In genomic region chr9:111072175-111072574, GRCm38 (mm10) we compare ENCODE assay signal across 9 mouse cellular contexts. TPM values are rescaled to one million over a fixed set of nuclear protein-coding genes. Genes with fewer than 3 reads are reported as not detected.
DNase-seq lines count a peak whose midpoint lies in the region; ATAC-seq and TF ChIP-seq lines count a peak whose summit lies in the region.
"Had no signal": no experiment of that assay in that cellular context is flagged by ENCODE, and none has a peak within 500 bp of the region (broad histone marks: within the 10 kb centered on the region; RNA-seq: fewer than 3 reads in every experiment).

No protein-coding gene starts in this region.

- no peak overlapping the region for H3K9ac ChIP-seq in midbrain, postnatal 0 days (replicated peaks; ENCODE audit: low read length, poor library complexity, severe bottlenecking)
- no peak overlapping the region for H3K9ac ChIP-seq in midbrain, embryonic 11.5 days (ENCODE audit: low read length)
- no peak overlapping the region for H3K9ac ChIP-seq in liver, embryonic 11.5 days (ENCODE audit: low read depth, low read length)
- no peak overlapping the region for H3K9ac ChIP-seq in forebrain, embryonic 16.5 days (replicated peaks; ENCODE audit: low read depth, low read length)

- H3K27me3 ChIP-seq in midbrain, postnatal 0 days (ENCODE audit: insufficient read depth, low read length) = no peaks in the 10 kb centered on the region
- no peaks in the 10 kb centered on the region for H3K27me3 ChIP-seq in midbrain, embryonic 11.5 days (ENCODE audit: control insufficient read depth, insufficient read depth, low read length)
- H3K27me3 ChIP-seq in liver, embryonic 11.5 days (replicated peaks; ENCODE audit: control insufficient read depth, insufficient read depth, low read length) = no peaks in the 10 kb centered on the region
- no peaks in the 10 kb centered on the region for H3K27me3 ChIP-seq in forebrain, embryonic 16.5 days (replicated peaks; ENCODE audit: control insufficient read depth, insufficient read depth, low read length)

- no peaks in the 10 kb centered on the region; the same call in 1 of the 2 replicates for H3K9me3 ChIP-seq in midbrain, postnatal 0 days (ENCODE audit: low read length)
- H3K9me3 ChIP-seq in midbrain, embryonic 11.5 days (ENCODE audit: control insufficient read depth, low read length) = peaks cover 3% of the 10 kb centered on the region; the same call in 1 of the 2 replicates
- H3K9me3 ChIP-seq in liver, embryonic 11.5 days (ENCODE audit: control insufficient read depth, low read length) = no peaks in the 10 kb centered on the region
- H3K9me3 ChIP-seq in forebrain, embryonic 16.5 days (ENCODE audit: control insufficient read depth, low read length) = peaks cover 7% of the 10 kb centered on the region

- no peak for ATAC-seq in midbrain, postnatal 0 days (ENCODE audit: low FRiP score)
- no peak for ATAC-seq in midbrain, embryonic 11.5 days (ENCODE audit: low FRiP score)
- ATAC-seq in liver, embryonic 11.5 days (replicated peaks; ENCODE audit: low FRiP score) = no peak; the same call in 1 of the 2 replicates
- no peak for ATAC-seq in forebrain, embryonic 16.5 days

- no peak overlapping the region for H3K4me3 ChIP-seq in midbrain, postnatal 0 days (ENCODE audit: low read depth, low read length)
- H3K4me3 ChIP-seq in midbrain, embryonic 11.5 days (ENCODE audit: low read depth, low read length) = no peak overlapping the region
- H3K4me3 ChIP-seq in liver, embryonic 11.5 days (ENCODE audit: low read depth, low read length) = no peak overlapping the region
- H3K4me3 ChIP-seq in forebrain, embryonic 16.5 days (replicated peaks; ENCODE audit: low read length) = no peak overlapping the region

- H3K4me2 ChIP-seq in midbrain, postnatal 0 days (ENCODE audit: low read depth, low read length, poor library complexity, severe bottlenecking) = no peak overlapping the region
- H3K4me2 ChIP-seq in midbrain, embryonic 11.5 days = no peak overlapping the region
- H3K4me2 ChIP-seq in liver, embryonic 11.5 days = no peak overlapping the region
- H3K4me2 ChIP-seq in forebrain, embryonic 16.5 days (ENCODE audit: low read length) = no peak overlapping the region

- peak; percentile 33 to 48 for DNase-seq in cerebellum, postnatal 14 days
- no peak for DNase-seq in cerebellum, adult 11 months
- DNase-seq in midbrain, postnatal 0 days (ENCODE audit: low spot score) = peak; percentile 60
- DNase-seq in midbrain, embryonic 11.5 days (ENCODE audit: low spot score, missing footprints) = no peak
- DNase-seq in fibroblast of lung, adult 2 months (ENCODE audit: low read depth) = peak; percentile 44
- peak; percentile 33 for DNase-seq in liver, embryonic 11.5 days (ENCODE audit: low spot score)
- DNase-seq in urinary bladder, adult 2 months (ENCODE audit: low spot score) = no peak

- TF ChIP-seq CTCF in midbrain, postnatal 0 days (IDR thresholded peaks at IDR 0.05) = peak; percentile 79

- WGBS in midbrain, postnatal 0 days = 57% methylated on average over 7 of the region's 7 CpGs
- 65% methylated on average over 7 of the region's 7 CpGs for WGBS in midbrain, embryonic 11.5 days
- 54% methylated on average over 7 of the region's 7 CpGs for WGBS in liver, embryonic 11.5 days
- WGBS in forebrain, embryonic 16.5 days = 67% methylated on average over 7 of the region's 7 CpGs

- no peaks in the 10 kb centered on the region for H3K4me1 ChIP-seq in midbrain, postnatal 0 days (ENCODE audit: insufficient read depth, low read length)
- no peaks in the 10 kb centered on the region for H3K4me1 ChIP-seq in midbrain, embryonic 11.5 days (ENCODE audit: control insufficient read depth, insufficient read depth, low read length)
- no peaks in the 10 kb centered on the region for H3K4me1 ChIP-seq in liver, embryonic 11.5 days (replicated peaks; ENCODE audit: control insufficient read depth, insufficient read depth, low read length)
- H3K4me1 ChIP-seq in forebrain, embryonic 16.5 days (replicated peaks; ENCODE audit: control insufficient read depth, insufficient read depth, low read length) = no peaks in the 10 kb centered on the region

- no peaks in the 10 kb centered on the region for H3K36me3 ChIP-seq in midbrain, postnatal 0 days (ENCODE audit: insufficient read depth, low read length)
- no peaks in the 10 kb centered on the region for H3K36me3 ChIP-seq in midbrain, embryonic 11.5 days (ENCODE audit: control insufficient read depth, insufficient read depth, low read length)
- no peaks in the 10 kb centered on the region for H3K36me3 ChIP-seq in liver, embryonic 11.5 days (ENCODE audit: control insufficient read depth, insufficient read depth, low read length)
- no peaks in the 10 kb centered on the region for H3K36me3 ChIP-seq in forebrain, embryonic 16.5 days (ENCODE audit: control insufficient read depth, insufficient read depth)

- H3K27ac ChIP-seq in midbrain, postnatal 0 days (ENCODE audit: low read depth, low read length) = no peak overlapping the region
- no peak overlapping the region for H3K27ac ChIP-seq in midbrain, embryonic 11.5 days (ENCODE audit: low read depth, low read length)
- no peak overlapping the region for H3K27ac ChIP-seq in liver, embryonic 11.5 days (ENCODE audit: low read depth, low read length)
- H3K27ac ChIP-seq in forebrain, embryonic 16.5 days (ENCODE audit: low read length) = no peak overlapping the region
- H3K27ac ChIP-seq: macrophage had no signal

RNA-seq across cellular contexts. Expression of gene Ccrl2, which starts 14.9 kb away (rescaled TPM):
- 0.82 and 0.85 TPM in 2 replicates for total RNA-seq in midbrain, postnatal 0 days (2014; rRNA removed)
- 1.1 and 1.2 TPM in 2 replicates for polyA plus RNA-seq in midbrain, postnatal 0 days (2015; fragmentation: Nextera tagmentation; extraction: Ambion mirVana)
- 1.9 and 2.1 TPM in 2 replicates for polyA plus RNA-seq in midbrain, embryonic 11.5 days (2014; fragmentation: Nextera tagmentation; extraction: Ambion mirVana)
- polyA plus RNA-seq in liver, embryonic 11.5 days (2014; fragmentation: Nextera tagmentation; extraction: Ambion mirVana) = 4.7 and 5.2 TPM in 2 replicates
- polyA plus RNA-seq in forebrain, embryonic 16.5 days (2015; fragmentation: Nextera tagmentation; extraction: Ambion mirVana) = 1.1 and 1.5 TPM in 2 replicates
- 7.4 and 8.9 TPM in 2 replicates for polyA plus RNA-seq in urinary bladder, adult 2 months (2012; rRNA removed)

RNA-seq across cellular contexts. Expression of gene Lrrfip2, which starts 45.2 kb away (rescaled TPM):
- total RNA-seq in midbrain, postnatal 0 days (2014; rRNA removed) = 23.7 and 32.7 TPM in 2 replicates
- polyA plus RNA-seq in midbrain, postnatal 0 days (2015; fragmentation: Nextera tagmentation; extraction: Ambion mirVana) = 42.2 and 44.0 TPM in 2 replicates
- polyA plus RNA-seq in midbrain, embryonic 11.5 days (2014; fragmentation: Nextera tagmentation; extraction: Ambion mirVana) = 46.3 and 49.9 TPM in 2 replicates
- polyA plus RNA-seq in liver, embryonic 11.5 days (2014; fragmentation: Nextera tagmentation; extraction: Ambion mirVana) = 40.0 and 40.3 TPM in 2 replicates
- polyA plus RNA-seq in forebrain, embryonic 16.5 days (2015; fragmentation: Nextera tagmentation; extraction: Ambion mirVana) = 41.1 and 43.2 TPM in 2 replicates
- 53.4 and 53.9 TPM in 2 replicates for polyA plus RNA-seq in urinary bladder, adult 2 months (2012; rRNA removed)

RNA-seq across cellular contexts. Expression of gene Ltf, which starts 53.1 kb away (rescaled TPM):
- total RNA-seq in midbrain, postnatal 0 days (2014; rRNA removed) = 0.93 TPM in 1 of 2 replicates, not detected in the other
- 0.82 and 1.4 TPM in 2 replicates for polyA plus RNA-seq in midbrain, postnatal 0 days (2015; fragmentation: Nextera tagmentation; extraction: Ambion mirVana)
- 0.27 and 0.44 TPM in 2 replicates for polyA plus RNA-seq in midbrain, embryonic 11.5 days (2014; fragmentation: Nextera tagmentation; extraction: Ambion mirVana)
- polyA plus RNA-seq in liver, embryonic 11.5 days (2014; fragmentation: Nextera tagmentation; extraction: Ambion mirVana) = 7.2 and 8.8 TPM in 2 replicates
- 0.70 and 1.4 TPM in 2 replicates for polyA plus RNA-seq in forebrain, embryonic 16.5 days (2015; fragmentation: Nextera tagmentation; extraction: Ambion mirVana)
- polyA plus RNA-seq in urinary bladder, adult 2 months (2012; rRNA removed) = not detected in 2 replicates

Comparison
In these comparisons a context has a peak if more than half of its experiments do, and no peak if none do; other contexts are left out.
1. DNase-seq: peak in cerebellum, postnatal 14 days (2 of 2), midbrain, postnatal 0 days (single experiment), fibroblast of lung, adult 2 months (single experiment) and liver, embryonic 11.5 days (single experiment); none in cerebellum, adult 11 months (single experiment), midbrain, embryonic 11.5 days (single experiment) and urinary bladder, adult 2 months (single experiment).